Mouse (Mus musculus) left cerebral cortex, adult 9 months (tissue): Measurements from ENCODE around the gene Sirt5.

Source experiments
- DNase-seq, 2 experiments: peaks; one replicate each; pipeline ENCODE4 v3.0.0; 2022; ENCODE audit warnings: low spot score in 2 of 2

Gene Sirt5

DNA sequence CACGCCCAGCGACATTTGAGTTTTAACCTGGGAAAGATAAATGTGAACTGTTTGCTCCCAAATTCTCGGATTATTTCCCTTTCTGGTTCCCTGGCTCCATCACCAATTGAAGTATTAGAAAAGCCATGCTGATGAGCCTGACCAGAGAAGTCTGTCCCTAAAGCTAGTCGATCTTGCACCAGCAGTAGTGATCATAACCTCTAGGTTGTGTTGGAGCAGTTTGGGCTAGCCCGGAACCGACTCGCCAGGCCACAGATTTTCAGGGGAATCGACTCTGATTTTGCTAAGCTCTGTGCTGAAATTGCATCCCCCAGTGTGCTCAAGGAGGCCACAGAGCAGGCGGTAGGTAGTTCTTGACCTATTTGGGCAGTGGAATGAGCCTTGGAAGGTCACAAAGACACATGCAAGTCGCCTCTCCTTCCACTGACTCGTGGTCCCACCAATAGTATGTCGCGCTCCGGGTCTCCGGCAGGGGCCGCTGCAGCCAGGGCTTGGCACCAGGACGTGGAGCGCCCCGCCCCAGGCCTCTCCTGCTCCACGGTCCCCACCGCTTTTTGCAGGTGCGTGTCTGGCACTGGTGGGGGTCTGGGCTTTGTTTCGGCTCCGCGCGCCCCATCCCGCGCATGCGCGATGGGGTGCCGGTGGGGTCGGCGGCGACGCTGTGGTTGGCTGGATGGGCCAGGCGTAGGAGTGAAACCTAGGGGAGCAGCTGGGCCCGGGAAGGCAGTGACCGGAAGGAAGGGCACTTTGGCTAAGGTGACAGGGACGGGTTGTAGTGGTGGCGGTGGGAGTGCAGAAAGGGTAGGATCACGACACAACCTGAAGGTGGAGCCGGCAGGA, at the start of gene Sirt5:
Sirt5 (plus strand) TSS at position 512 of the 840 bp plus-strand sequence.
- DNase-seq: peak; percentile 65 to 82

DNA sequence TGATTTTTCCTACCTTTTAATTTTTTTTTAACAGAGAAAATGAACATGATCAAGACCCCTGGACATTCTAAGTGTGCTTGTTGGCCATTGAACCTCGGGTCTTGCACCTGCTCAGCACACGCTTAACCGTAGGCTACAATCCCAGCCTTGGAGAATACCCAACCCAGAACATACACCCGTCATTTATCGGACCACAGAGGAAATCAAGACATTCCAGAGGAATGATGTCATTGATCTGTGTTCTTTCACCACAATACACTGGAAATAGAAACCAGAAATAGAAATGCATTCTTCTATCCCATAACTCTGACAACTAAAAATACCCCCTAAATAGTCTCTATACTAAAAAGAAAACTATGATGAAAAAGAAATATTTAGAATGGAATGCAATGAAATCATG, 47.9 kb upstream of the Sirt5 start:
- no peak for DNase-seq

DNA sequence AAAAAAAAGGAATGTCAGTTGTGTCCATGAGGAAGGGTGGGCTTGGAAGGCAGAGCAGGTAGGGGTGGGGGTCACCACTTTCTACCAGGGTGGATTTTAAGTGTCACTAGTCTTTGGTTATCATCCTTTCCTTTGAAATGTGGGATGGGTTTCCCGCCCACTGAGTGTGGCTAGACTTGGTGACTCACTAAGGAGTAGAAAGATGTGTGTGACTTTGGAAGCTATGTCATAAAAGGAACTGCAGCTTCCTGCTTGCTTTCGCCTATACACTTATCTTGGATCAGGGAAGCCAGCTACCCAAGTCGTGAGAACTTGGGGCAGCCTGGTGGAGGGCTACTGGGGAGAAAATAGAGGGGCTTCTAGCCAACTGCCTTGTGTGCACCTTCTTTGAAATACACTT, 45.9 kb upstream of the Sirt5 start:
- no peak for DNase-seq

- DNase-seq: no peak
These were observed 43.8 kb upstream of the Sirt5 start for GRCm38 (mm10) chr13:43321492-43321891.

DNA sequence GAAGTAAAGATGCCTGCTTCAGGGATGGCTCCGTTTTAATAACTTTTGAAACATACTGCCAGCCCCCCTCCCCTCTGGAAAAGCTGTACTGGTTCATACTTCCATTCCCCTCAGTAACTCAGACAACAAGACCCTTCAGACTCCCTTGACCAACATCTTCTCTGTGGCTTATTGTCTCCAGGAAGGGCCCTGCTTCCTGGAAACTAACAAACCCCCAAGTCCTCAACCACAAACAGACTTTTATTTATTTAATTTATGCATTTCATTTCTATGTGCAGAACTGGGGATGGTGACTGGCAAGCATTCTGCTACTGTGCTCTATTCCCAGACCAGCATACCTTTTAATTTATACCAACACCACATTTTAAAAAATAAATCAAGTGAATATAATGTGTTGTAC, 39.9 kb upstream of the Sirt5 start:
- DNase-seq: no peak

GRCm38 (mm10) chr13:43331721-43332444, 33.4 kb upstream of the Sirt5 start:
- no peak for DNase-seq

GRCm38 (mm10) chr13:43332591-43332990, 32.7 kb upstream of the Sirt5 start:
- DNase-seq: peak in 1 of 2 experiments; percentile 12

- DNase-seq: no peak
These were observed 28.7 kb upstream of the Sirt5 start for GRCm38 (mm10) chr13:43336425-43337221.

DNA sequence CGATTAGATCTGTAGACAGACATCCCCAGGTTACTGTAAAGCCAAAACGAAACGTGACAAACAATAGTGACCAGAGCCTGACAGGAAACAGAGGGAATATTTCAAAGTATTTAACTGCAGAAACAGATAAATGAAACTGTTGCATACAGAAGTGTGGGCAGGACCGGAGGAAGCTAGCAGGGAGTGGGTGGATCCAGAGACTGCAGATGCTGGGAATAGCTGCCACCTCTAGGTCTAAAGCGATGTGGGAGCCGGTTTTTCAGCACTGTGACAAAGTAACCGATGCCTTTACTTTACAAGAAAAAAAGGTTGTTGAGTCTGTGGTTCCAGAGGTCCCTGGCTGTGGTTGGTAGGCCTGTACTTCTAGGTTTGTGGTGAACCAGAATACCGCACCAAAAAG, 27.3 kb upstream of the Sirt5 start:
- peak in 1 of 2 experiments; percentile 14 for DNase-seq

- no peak for DNase-seq
These were observed 26.7 kb upstream of the Sirt5 start for GRCm38 (mm10) chr13:43338632-43339031.

DNA sequence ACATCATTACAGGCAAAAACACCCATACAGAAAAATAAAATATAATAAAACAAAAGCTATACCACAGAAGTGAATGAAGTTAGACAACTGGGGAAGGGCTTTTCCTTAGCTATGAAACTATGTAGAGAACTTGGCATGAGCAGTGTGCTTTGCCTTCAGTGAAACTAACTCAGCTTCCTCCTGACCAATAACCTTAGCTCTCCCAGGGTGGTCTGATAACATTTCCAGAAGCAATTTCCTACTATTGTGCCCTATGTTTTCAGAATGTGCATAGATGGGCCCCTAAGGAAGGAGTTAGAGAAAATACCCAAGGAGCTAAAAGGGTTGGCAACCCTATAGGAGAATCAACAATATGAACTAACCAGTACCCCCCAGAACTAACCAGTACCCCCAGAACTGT, 18.5 kb upstream of the Sirt5 start:
- DNase-seq: no peak

DNA sequence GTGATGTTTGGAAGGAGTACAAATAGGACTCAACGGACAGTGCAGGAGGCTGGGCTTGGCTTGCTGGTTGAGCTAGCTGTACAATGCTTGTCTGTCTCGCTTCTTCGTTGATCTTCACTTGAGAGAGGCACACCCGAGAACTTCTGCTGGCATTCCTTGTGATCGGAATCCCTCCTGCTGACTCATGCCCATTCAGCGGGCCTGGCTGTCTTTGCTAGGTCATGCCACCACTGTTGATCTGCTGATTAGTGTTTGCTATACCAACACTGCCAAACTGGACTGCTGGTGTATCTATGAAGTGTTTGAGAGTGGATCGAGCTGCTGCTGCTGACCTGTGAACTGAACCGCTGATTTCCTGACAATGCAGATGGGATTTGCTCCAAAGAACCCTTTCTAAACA, 15.9 kb upstream of the Sirt5 start:
- no peak for DNase-seq

- DNase-seq: no peak
These were observed 14.7 kb upstream of the Sirt5 start for GRCm38 (mm10) chr13:43350489-43351169.

DNA sequence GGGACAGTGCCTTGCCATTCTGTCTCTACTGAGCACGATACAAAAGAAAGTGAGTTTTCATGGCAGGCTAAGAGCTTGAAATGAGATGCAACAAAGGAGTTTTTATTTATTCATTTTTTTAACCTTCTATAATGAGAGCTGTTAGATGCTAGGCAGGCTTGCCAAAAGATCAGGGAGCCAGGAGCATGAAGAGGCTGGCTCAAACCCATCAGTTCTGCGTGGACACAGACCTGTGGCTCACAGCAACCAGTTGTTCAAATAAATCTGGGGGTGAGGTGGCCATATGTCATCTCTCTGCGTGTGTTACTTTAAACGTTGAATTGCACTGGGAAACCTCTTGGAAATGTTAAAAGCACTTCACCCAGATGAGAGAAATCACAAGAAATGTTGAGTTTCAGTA, 11.9 kb upstream of the Sirt5 start:
- DNase-seq: no peak

- DNase-seq: no peak
These were observed 10.9 kb upstream of the Sirt5 start for GRCm38 (mm10) chr13:43354362-43354761.

DNA sequence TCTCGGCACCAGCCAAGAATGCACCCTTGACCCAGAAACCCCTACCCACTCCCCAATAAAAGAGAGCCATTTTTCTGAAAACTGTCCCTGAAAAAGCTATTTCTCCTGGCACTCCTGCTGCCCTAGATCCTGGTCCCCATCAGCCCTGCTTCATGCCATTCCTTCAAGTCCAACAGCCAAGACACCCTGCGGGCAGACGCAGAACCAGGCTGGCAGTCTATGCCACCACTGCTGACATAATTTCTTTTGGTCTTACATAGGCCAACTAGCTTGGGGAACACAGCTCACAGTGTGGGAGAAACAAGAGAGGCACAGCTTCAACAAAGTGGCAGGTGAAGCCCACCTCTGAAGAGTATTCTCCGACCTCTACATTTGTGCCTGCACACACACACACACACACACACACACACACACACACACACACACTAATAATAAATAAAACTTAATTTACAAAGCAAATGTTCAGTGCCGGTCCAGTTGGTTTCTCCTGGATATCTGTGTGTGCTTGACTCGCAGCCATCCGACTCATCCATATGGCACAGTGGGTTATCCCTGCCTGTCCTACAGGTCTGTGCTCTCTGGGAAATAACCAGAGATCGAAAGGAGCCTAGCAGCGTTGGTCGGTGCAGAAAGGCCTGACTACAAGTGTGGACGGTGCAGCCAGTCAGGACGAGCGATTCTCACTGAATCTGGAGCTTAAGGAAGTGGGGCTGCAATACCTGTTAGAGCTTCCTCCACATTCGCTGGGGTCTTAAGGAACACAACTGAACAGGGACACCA, 8.8 kb upstream of the Sirt5 start:
- no peak for DNase-seq

DNA sequence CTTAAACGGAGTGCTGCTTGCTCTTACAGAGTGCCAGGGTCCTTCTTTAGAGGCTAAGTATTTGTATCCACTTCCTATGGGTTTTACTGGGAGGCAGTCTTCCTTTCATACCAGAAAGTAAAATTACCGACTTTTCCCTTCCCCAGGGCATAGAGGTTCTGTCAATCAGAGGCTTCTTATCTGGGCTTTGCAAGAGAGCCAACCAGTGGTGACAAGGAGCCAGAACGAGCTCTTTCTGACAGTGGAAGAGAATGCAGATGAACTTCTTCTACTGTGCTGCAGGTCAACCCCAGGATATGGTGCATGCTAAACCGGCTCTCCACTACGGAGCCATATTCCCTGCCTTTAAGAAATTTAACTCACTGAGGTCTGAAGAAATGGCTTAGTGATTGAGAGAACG, 4.8 kb upstream of the Sirt5 start:
- DNase-seq: no peak

DNA sequence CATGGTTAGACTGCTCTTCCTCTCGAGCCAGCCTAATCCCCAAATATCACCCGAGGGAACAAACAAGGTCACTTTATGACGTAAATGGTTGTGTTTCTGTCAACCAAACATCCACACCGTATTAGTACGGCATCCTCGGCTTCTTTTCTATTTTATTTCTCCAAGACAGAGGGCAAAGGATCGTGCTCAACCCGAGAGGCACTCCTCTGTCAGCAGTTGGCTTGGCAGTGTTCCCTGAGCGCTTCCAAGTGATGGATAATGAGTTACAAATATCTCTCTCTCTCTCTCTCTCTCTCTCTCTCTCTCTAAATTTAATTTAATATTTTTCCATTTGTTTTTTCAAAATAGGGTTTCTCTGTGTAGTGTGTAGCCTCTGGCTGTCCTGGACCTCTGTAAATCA, 2.9 kb upstream of the Sirt5 start:
- no peak for DNase-seq

- DNase-seq: no peak
These were observed 509 bp downstream of the Sirt5 start for GRCm38 (mm10) chr13:43365825-43366184.

DNA sequence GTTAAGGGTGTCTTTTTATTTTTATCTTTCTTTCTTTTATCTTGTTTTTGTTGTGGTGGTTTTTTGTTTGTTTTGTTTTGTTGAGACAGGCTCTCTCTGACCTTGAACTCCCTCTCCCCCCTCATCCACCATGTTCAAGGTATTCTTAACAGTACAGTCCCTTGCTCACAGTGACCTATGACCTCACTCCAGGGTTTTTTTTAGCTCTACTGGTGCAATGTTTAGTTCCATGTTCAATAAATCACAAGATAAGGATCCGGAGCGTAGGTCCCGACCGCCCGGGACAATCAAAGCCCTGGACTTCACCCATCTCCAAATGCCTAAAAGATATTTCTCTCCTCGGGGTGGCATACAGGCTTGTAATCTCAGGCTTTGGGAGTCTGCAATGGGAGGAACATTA, 4.8 kb downstream of the Sirt5 start:
- DNase-seq: no peak

- no peak for DNase-seq
These were observed 7.6 kb downstream of the Sirt5 start for GRCm38 (mm10) chr13:43372892-43373291.
